Mouse (Mus musculus): Measurements from ENCODE around the gene Tm7sf3. TPM values are rescaled to one million over a fixed set of nuclear protein-coding genes. Genes with fewer than 3 reads are reported as not detected.

Tm7sf3 gene
- total and polyA plus RNA-seq, 3 experiments = 18.3 to 27.1 TPM; not detected in 1

DNA sequence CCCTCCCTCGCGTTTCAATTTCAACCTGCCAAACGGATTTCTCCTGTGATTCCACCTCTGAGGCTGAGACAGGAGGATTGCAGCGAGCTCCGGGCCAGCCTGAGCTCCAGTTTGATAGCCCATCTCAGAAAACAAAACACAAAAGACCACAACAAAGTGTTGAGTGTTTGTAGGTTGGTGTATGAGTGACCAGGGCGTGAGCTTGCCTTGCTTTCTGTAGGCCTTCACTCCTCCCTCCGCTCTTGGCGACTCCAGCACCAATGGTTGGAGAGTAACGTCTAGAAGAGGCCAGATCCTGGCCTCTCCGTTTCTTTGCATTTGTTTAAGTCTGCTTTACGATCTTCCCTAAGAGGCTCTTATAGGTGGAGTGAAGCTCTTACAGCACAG lies 553 bp upstream of the Tm7sf3 start:
- no peak for TF ChIP-seq JUND (IDR thresholded peaks at IDR 0.05; ENCODE audit: low read depth, low read length)
- no peak for TF ChIP-seq HCFC1 (IDR thresholded peaks at IDR 0.05; ENCODE audit: low read depth, low read length)
- no peak for TF ChIP-seq UBTF (IDR thresholded peaks at IDR 0.05; ENCODE audit: borderline replicate concordance, insufficient read depth, low read depth, low read length)
- TF ChIP-seq CHD1 (IDR thresholded peaks at IDR 0.05; ENCODE audit: low read depth, low read length) = no peak
- TF ChIP-seq GATA1 (IDR thresholded peaks at IDR 0.05; ENCODE audit: low read depth, low read length) = no peak
- TF ChIP-seq ELF1 (IDR thresholded peaks at IDR 0.05; ENCODE audit: low read depth, low read length) = no peak
- TF ChIP-seq CTCF (IDR thresholded peaks at IDR 0.05 in 2 of 3, conservative IDR thresholded peaks at IDR 0.05 in 1 of 3; ENCODE audit: control insufficient read depth in 1 of 3, insufficient read depth in 1 of 3, low read depth in 2 of 3, low read length in 3 of 3, poor library complexity in 1 of 3, severe bottlenecking in 1 of 3) = no peak
- TF ChIP-seq ZC3H11A (IDR thresholded peaks at IDR 0.05; ENCODE audit: low read depth, low read length) = no peak
- no peak for TF ChIP-seq ZMIZ1 (IDR thresholded peaks at IDR 0.05; ENCODE audit: low read depth, low read length)
- TF ChIP-seq ZNF384 (IDR thresholded peaks at IDR 0.05; ENCODE audit: low read depth, low read length) = no peak
- DNase-seq (ENCODE audit: low read depth, low spot score) = peak; percentile 77

DNA sequence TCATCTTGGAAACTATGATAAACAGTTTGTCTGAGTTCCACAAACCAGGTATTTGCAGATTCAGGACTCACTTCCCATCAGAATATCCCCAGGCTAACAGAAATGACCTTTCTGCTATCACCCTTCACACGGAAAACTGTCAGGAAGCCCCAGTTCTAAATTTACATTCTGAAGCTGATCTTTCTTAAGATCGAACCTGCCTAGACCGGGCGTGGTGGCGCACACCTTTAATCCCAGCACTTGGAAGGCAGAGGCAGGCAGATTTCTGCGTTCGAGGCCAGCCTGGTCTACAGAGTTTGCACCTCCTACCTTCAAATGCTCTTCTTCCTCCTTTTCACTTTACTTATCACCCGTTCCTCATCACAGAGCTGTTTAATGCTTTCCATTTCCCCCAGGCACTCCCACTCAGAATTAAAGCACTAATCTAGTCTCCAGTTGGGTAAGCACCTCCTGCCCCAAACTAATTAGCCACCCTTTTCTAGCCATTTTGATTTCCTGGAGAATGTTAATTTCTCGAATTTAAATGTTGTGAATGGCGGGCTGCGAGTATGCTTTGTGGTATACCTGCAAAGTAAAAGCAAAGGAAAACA lies 908 bp downstream of the Tm7sf3 start:
- peaks cover 0 to 21% of the 10 kb centered on the region in 2 experiments; a peak in 2 of 4 replicates for H3K36me3 ChIP-seq (ENCODE audit: control insufficient read depth in 1 of 2, insufficient read depth in 2 of 2, low read length in 2 of 2)
- peak overlapping the region; percentile 95 for H3K27ac ChIP-seq (ENCODE audit: control insufficient read depth, low read depth, low read length)
- 0 out of 2 replicates have a peak, but pooled peaks have one; percentile 5 for TF ChIP-seq GATA1 (IDR thresholded peaks at IDR 0.05; ENCODE audit: low read depth, low read length)
- TF ChIP-seq E2F4 (IDR thresholded peaks at IDR 0.05; ENCODE audit: borderline replicate concordance, low read depth, low read length) = no peak
- TF ChIP-seq MAX (IDR thresholded peaks at IDR 0.05; ENCODE audit: low read length) = peak; percentile 16; the same call in 1 of the 2 replicates
- 0 out of 2 replicates have a peak, but pooled peaks have one; percentile 5 for TF ChIP-seq ETS1 (IDR thresholded peaks at IDR 0.05; ENCODE audit: low read depth, low read length)
- no peak for TF ChIP-seq POLR2AphosphoS2 (IDR thresholded peaks at IDR 0.05; ENCODE audit: low read length)
- TF ChIP-seq MXI1 (IDR thresholded peaks at IDR 0.05; ENCODE audit: low read depth, low read length) = no peak; the same call in 1 of the 2 replicates
- peak; percentile 87 for TF ChIP-seq TBP (IDR thresholded peaks at IDR 0.05; ENCODE audit: low read depth, low read length)
- no peak for TF ChIP-seq TAL1 (IDR thresholded peaks at IDR 0.05; ENCODE audit: low read length)
- TF ChIP-seq SIN3A (IDR thresholded peaks at IDR 0.05; ENCODE audit: low read length) = 0 out of 2 replicates have a peak, but pooled peaks have one; percentile 1
- TF ChIP-seq TCF12 (IDR thresholded peaks at IDR 0.05; ENCODE audit: low read depth, low read length) = no peak
- TF ChIP-seq MYB (IDR thresholded peaks at IDR 0.05; ENCODE audit: low read depth, low read length) = no peak
- peak in 1 of 2 experiments; percentile 48; a peak in 1 of 4 replicates for TF ChIP-seq EP300 (IDR thresholded peaks at IDR 0.05; ENCODE audit: low read depth in 1 of 2, low read length in 2 of 2)
- TF ChIP-seq KAT2A (conservative IDR thresholded peaks at IDR 0.05; ENCODE audit: low read depth, low read length) = 0 out of 2 replicates have a peak, but pooled peaks have one; percentile 22
- TF ChIP-seq ELF1 (IDR thresholded peaks at IDR 0.05; ENCODE audit: low read depth, low read length) = 0 out of 2 replicates have a peak, but pooled peaks have one; percentile 47
- TF ChIP-seq MYC (IDR thresholded peaks at IDR 0.05; ENCODE audit: low read depth, low read length) = no peak
- no peak for TF ChIP-seq MAFK (IDR thresholded peaks at IDR 0.05; ENCODE audit: borderline replicate concordance, low read depth, low read length)
- no peaks in the 10 kb centered on the region for H3K27me3 ChIP-seq (ENCODE audit: control insufficient read depth in 1 of 2, insufficient read depth in 2 of 2, low read length in 2 of 2)
- H3K9me3 ChIP-seq (replicated peaks; ENCODE audit: insufficient read depth, low read length) = no peaks in the 10 kb centered on the region
- H3K79me2 ChIP-seq (ENCODE audit: control insufficient read depth, insufficient read depth, low read length, poor library complexity) = peaks cover 17% of the 10 kb centered on the region
- peak; percentile 83 for DNase-seq (ENCODE audit: low read depth, low spot score)
- peak overlapping the region; percentile 85 for H3K9ac ChIP-seq (ENCODE audit: control insufficient read depth, low read depth, low read length, poor library complexity, severe bottlenecking)
- peaks cover 6 to 11% of the 10 kb centered on the region in 2 experiments for H3K4me1 ChIP-seq (ENCODE audit: control insufficient read depth in 1 of 2, insufficient read depth in 2 of 2, low read length in 2 of 2)
- peak overlapping the region; percentile 74 to 76 for H3K4me3 ChIP-seq (ENCODE audit: control insufficient read depth in 1 of 2, insufficient read depth in 1 of 2, low read depth in 2 of 2, low read length in 2 of 2)

More for the DNA sequence above, 553 bp upstream of the Tm7sf3 start:
- Histone ChIP-seq H3K4me1 (ENCODE audit: control insufficient read depth in 1 of 2, insufficient read depth in 2 of 2, low read length in 2 of 2) (peaks cover 6 to 11% of the 10 kb centered on the region in 2 experiments), H3K4me3 (ENCODE audit: control insufficient read depth in 1 of 2, insufficient read depth in 1 of 2, low read depth in 2 of 2, low read length in 2 of 2) (peak overlapping the region; percentile 70 to 75), H3K9ac (ENCODE audit: control insufficient read depth, low read depth, low read length, poor library complexity, severe bottlenecking) (peak overlapping the region; percentile 80), H3K36me3 (ENCODE audit: control insufficient read depth in 1 of 2, insufficient read depth in 2 of 2, low read length in 2 of 2) (peaks cover 0 to 21% of the 10 kb centered on the region in 2 experiments; a peak in 2 of 4 replicates), H3K9me3 (replicated peaks; ENCODE audit: insufficient read depth, low read length) (no peaks in the 10 kb centered on the region), H3K27ac (ENCODE audit: control insufficient read depth, low read depth, low read length) (peak overlapping the region; percentile 71), H3K79me2 (ENCODE audit: control insufficient read depth, insufficient read depth, low read length, poor library complexity) (peaks cover 21% of the 10 kb centered on the region), H3K27me3 (ENCODE audit: control insufficient read depth in 1 of 2, insufficient read depth in 2 of 2, low read length in 2 of 2) (no peaks in the 10 kb centered on the region)
